8 mouse cellular contexts compared by ENCODE assay signal in genomic region chr4:137963881-137964584, GRCm38 (mm10). TPM values are rescaled to one million over a fixed set of nuclear protein-coding genes. Genes with fewer than 3 reads are reported as not detected.
DNase-seq lines count a peak whose midpoint lies in the region; ATAC-seq and TF ChIP-seq lines count a peak whose summit lies in the region.

No protein-coding gene starts in this region.

- no peak overlapping the region for H3ac ChIP-seq in C2C12 (ENCODE audit: control insufficient read depth, insufficient read length, low read depth)

- no peak overlapping the region for H3K9ac ChIP-seq in embryonic facial prominence, embryonic 11.5 days (replicated peaks; ENCODE audit: low read length)
- H3K9ac ChIP-seq in heart, adult 2 months (ENCODE audit: low read depth, low read length): no peak overlapping the region
- H3K9ac ChIP-seq in liver, postnatal 0 days (replicated peaks): no peak overlapping the region
- H3K9ac ChIP-seq in neural tube, embryonic 15.5 days (replicated peaks): no peak overlapping the region

- no peaks in the 10 kb centered on the region for H3K4me1 ChIP-seq in embryonic facial prominence, embryonic 11.5 days (ENCODE audit: control insufficient read depth, insufficient read depth, low read length)
- no peaks in the 10 kb centered on the region; the same call in 1 of the 2 replicates for H3K4me1 ChIP-seq in heart, adult 2 months (ENCODE audit: control insufficient read depth, insufficient read depth, low read length)
- no peaks in the 10 kb centered on the region for H3K4me1 ChIP-seq in liver, postnatal 0 days (ENCODE audit: insufficient read depth)
- H3K4me1 ChIP-seq in neural tube, embryonic 15.5 days: 0 out of 2 replicates have a peak, but pooled peaks cover 4% of the 10 kb centered on the region

- TF ChIP-seq CTCF in C2C12 (IDR thresholded peaks at IDR 0.05; ENCODE audit: control insufficient read depth, insufficient read depth, insufficient read length): peak; percentile 51
- TF ChIP-seq CTCF in heart, adult 2 months (IDR thresholded peaks at IDR 0.05): peak; percentile 71
- TF ChIP-seq CTCF in liver, postnatal 0 days (IDR thresholded peaks at IDR 0.05; ENCODE audit: low read depth): peak; percentile 81

- intact Hi-C loops in heart, adult 2 months (cut with DNase I): no loop called here

- no peaks in the 10 kb centered on the region for H3K79me2 ChIP-seq in C2C12 (ENCODE audit: control insufficient read depth, insufficient read depth)
- H3K79me2 ChIP-seq in heart, adult 2 months (replicated peaks; ENCODE audit: control insufficient read depth, insufficient read depth, low read length): no peaks in the 10 kb centered on the region

- 52% methylated on average over 7 of the region's 9 CpGs for WGBS in embryonic facial prominence, embryonic 11.5 days
- 54% methylated on average over 6 of the region's 9 CpGs for WGBS in heart, adult 2 months
- 70% methylated on average over 9 of the region's 9 CpGs for WGBS in liver, postnatal 0 days (ENCODE audit: insufficient replicate concordance)
- 63% methylated on average over 7 of the region's 9 CpGs for WGBS in neural tube, embryonic 15.5 days

- H3K36me3 ChIP-seq in C2C12 (ENCODE audit: control insufficient read depth, insufficient read depth): peaks cover 10% of the 10 kb centered on the region
- peaks cover 14% of the 10 kb centered on the region for H3K36me3 ChIP-seq in embryonic facial prominence, embryonic 11.5 days (replicated peaks; ENCODE audit: control insufficient read depth, insufficient read depth, low read depth, low read length)
- H3K36me3 ChIP-seq in heart, adult 2 months (ENCODE audit: control insufficient read depth, insufficient read depth, low read length): no peaks in the 10 kb centered on the region
- peaks cover 32% of the 10 kb centered on the region for H3K36me3 ChIP-seq in liver, postnatal 0 days (replicated peaks; ENCODE audit: insufficient read depth, low read length)
- peaks cover 43% of the 10 kb centered on the region for H3K36me3 ChIP-seq in neural tube, embryonic 15.5 days

- peak; percentile 85 for DNase-seq in adrenal gland, postnatal 25 days
- peak; percentile 77 for DNase-seq in embryonic facial prominence, embryonic 11.5 days (ENCODE audit: low spot score)
- DNase-seq in heart, adult 2 months: peak; percentile 83 to 86
- peak; percentile 92 for DNase-seq in kidney, postnatal 10 days
- peak; percentile 83 for DNase-seq in liver, postnatal 0 days
- DNase-seq in thymus, postnatal 0 days (ENCODE audit: low spot score): peak; percentile 64

- no peaks in the 10 kb centered on the region for H3K79me3 ChIP-seq in C2C12 (ENCODE audit: low read depth)

- H3K27me3 ChIP-seq in C2C12 (ENCODE audit: control insufficient read depth, insufficient read depth, insufficient read length): no peaks in the 10 kb centered on the region
- H3K27me3 ChIP-seq in embryonic facial prominence, embryonic 11.5 days (ENCODE audit: control insufficient read depth, insufficient read depth, low read length): no peaks in the 10 kb centered on the region
- H3K27me3 ChIP-seq in heart, adult 2 months (ENCODE audit: control insufficient read depth, insufficient read depth, low read length): no peaks in the 10 kb centered on the region
- no peaks in the 10 kb centered on the region for H3K27me3 ChIP-seq in liver, postnatal 0 days (ENCODE audit: insufficient read depth, low read length)
- no peaks in the 10 kb centered on the region for H3K27me3 ChIP-seq in neural tube, embryonic 15.5 days (replicated peaks)

- no peak overlapping the region for H3K4me3 ChIP-seq in C2C12 (ENCODE audit: insufficient read depth, poor library complexity, severe bottlenecking)
- H3K4me3 ChIP-seq in embryonic facial prominence, embryonic 11.5 days (ENCODE audit: low read depth, low read length): no peak overlapping the region
- H3K4me3 ChIP-seq in heart, adult 2 months: no peak overlapping the region
- H3K4me3 ChIP-seq in liver, postnatal 0 days (ENCODE audit: low read depth, low read length): no peak overlapping the region
- H3K4me3 ChIP-seq in neural tube, embryonic 15.5 days (replicated peaks): no peak overlapping the region

- no peak overlapping the region for H3K4me2 ChIP-seq in embryonic facial prominence, embryonic 11.5 days (ENCODE audit: low read depth, low read length)
- H3K4me2 ChIP-seq in liver, postnatal 0 days (ENCODE audit: low read depth, low read length): no peak overlapping the region
- H3K4me2 ChIP-seq in neural tube, embryonic 15.5 days: no peak overlapping the region

- ATAC-seq in embryonic facial prominence, embryonic 11.5 days (replicated peaks; ENCODE audit: insufficient number of reproducible peaks, low FRiP score, low TSS enrichment, low read depth): peak; percentile 51; the same call in 1 of the 2 replicates
- ATAC-seq in liver, postnatal 0 days: peak; percentile 48
- peak; percentile 27; the same call in 1 of the 2 replicates for ATAC-seq in neural tube, embryonic 15.5 days (ENCODE audit: low FRiP score)

- 0 out of 2 replicates have a peak, but pooled peaks have one; percentile 45 for TF ChIP-seq EP300 in heart, adult 2 months (IDR thresholded peaks at IDR 0.05; ENCODE audit: insufficient read depth, low read depth, low read length)
- no peak for TF ChIP-seq EP300 in liver, postnatal 0 days (IDR thresholded peaks at IDR 0.05; ENCODE audit: low read depth)

- no peaks in the 10 kb centered on the region for H3K9me3 ChIP-seq in embryonic facial prominence, embryonic 11.5 days (replicated peaks; ENCODE audit: control insufficient read depth, low read length)
- no peaks in the 10 kb centered on the region for H3K9me3 ChIP-seq in liver, postnatal 0 days (ENCODE audit: low read length)
- no peaks in the 10 kb centered on the region for H3K9me3 ChIP-seq in neural tube, embryonic 15.5 days (replicated peaks)

- no peak overlapping the region for H3K27ac ChIP-seq in embryonic facial prominence, embryonic 11.5 days (replicated peaks; ENCODE audit: low read depth, low read length)
- no peak overlapping the region for H3K27ac ChIP-seq in heart, adult 2 months
- no peak overlapping the region for H3K27ac ChIP-seq in liver, postnatal 0 days (ENCODE audit: low read depth)
- no peak overlapping the region for H3K27ac ChIP-seq in neural tube, embryonic 15.5 days (replicated peaks)

- TF ChIP-seq POLR2A in heart, adult 2 months (IDR thresholded peaks at IDR 0.05; ENCODE audit: insufficient read depth, low read depth, low read length): no peak

TF ChIP-seq in C2C12, 6 proteins besides CTCF, POLR2A, EP300 and RAD21:
- TF ChIP-seq MAX (IDR thresholded peaks at IDR 0.05) (no peak), USF1 (IDR thresholded peaks at IDR 0.05; ENCODE audit: low read depth) (no peak), MYOG (IDR thresholded peaks at IDR 0.05; ENCODE audit: control insufficient read depth, extremely low read depth, insufficient read length) (no peak), FOSL1 (IDR thresholded peaks at IDR 0.05; ENCODE audit: insufficient read depth, low read length, poor library complexity, severe bottlenecking) (no peak), CEBPB (IDR thresholded peaks at IDR 0.05; ENCODE audit: low read depth) (no peak)
TF ChIP-seq in C2C12: peak in this region for 0.

RNA-seq across cellular contexts. Expression of gene Eif4g3, which starts 28.8 kb away (rescaled TPM):
- polyA plus RNA-seq in C2C12 (2012; fragmentation: generic; extraction: Trizol): 24.3 TPM
- 153 and 166 TPM in 2 replicates for total RNA-seq in adrenal gland, postnatal 25 days (2021)
- polyA plus RNA-seq in embryonic facial prominence, embryonic 11.5 days (2014; fragmentation: Nextera tagmentation; extraction: Ambion mirVana): 35.2 and 38.7 TPM in 2 replicates
- 10 to 100 TPM; 39.7 to 43.7 TPM for total RNA-seq in heart, adult 2 months (2021)
- 24.8 and 29.1 TPM in 2 replicates for polyA plus RNA-seq in heart, adult 2 months (2012; rRNA removed)
- 5.8 and 5.9 TPM in 2 replicates for polyA plus RNA-seq in liver, postnatal 0 days (2015; fragmentation: Nextera tagmentation; extraction: Ambion mirVana)
- polyA plus RNA-seq in neural tube, embryonic 15.5 days (2015; fragmentation: Nextera tagmentation; extraction: Ambion mirVana): 45.7 and 49.5 TPM in 2 replicates
- 18.8 and 20.8 TPM in 2 replicates for polyA plus RNA-seq in thymus, postnatal 0 days (2015; fragmentation: Nextera tagmentation; extraction: Ambion mirVana)
